Mouse (Mus musculus): ENCODE measurements around the gene Efcab2.

DNA sequence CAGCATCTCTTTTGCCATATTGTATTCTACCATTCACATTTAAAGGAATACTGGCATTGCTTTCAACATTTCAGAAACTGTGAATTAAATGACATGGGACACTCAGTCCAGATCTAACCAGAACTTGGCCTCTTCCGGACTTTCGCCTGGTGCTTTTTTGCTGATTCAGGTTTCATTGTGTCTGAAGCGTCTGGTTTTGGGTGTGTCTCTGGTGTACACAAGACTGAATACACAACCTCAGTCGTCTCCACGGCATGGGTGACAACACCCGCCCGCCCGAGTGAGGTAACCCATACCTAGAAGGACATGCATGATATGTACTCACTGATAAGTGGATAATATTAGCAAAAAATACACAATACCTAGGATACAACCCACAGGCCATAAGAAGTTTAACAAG is 101.1 kb downstream of the Efcab2 start:
- TF ChIP-seq CTCF (IDR thresholded peaks at IDR 0.05; ENCODE audit: low read depth): no peak
- TF ChIP-seq EP300 (IDR thresholded peaks at IDR 0.05; ENCODE audit: low read depth): no peak
